Mouse (Mus musculus): ENCODE measurements around the gene Clec4n. TPM values are rescaled to one million over a fixed set of nuclear protein-coding genes. Genes with fewer than 3 reads are reported as not detected.
"Not testable (repeated sequence)": the region's sequence is repeated elsewhere in the genome, so short reads cannot be mapped to it uniquely, and the experiment has no call there.

Gene Clec4n
- total RNA-seq, 2 experiments from 2014 or later, result 1.6 TPM; not detected in 1

DNA sequence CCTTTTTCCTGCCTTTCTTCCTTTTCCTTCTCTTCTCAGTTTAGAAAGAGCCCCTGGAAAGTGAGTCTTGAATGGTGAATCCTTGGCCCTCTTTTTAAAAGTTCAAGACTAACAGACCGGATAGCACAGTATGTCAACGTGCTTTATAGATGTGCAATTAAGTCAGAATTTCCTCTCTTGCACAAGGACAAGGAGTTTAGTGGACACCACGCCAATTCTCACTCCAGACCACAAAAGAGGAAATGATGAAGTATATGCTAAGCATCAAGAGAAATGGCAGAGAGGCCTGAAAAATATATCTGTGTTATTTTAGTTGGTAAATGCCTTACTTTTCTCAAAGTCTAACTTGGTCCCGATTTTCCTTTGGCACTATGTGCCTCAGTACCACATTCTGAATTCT lies 60.1 kb downstream of the Clec4n start, which contains the start of gene Clec4e:
TSS of gene Clec4e (minus strand) at position 118 of the 400 bp plus-strand sequence.
- no peak for DNase-seq (ENCODE audit: low spot score in 2 of 2)

- DNase-seq (ENCODE audit: low spot score in 2 of 2), result no peak
Measured at GRCm38 (mm10) chr6:123292751-123293400, 63.2 kb downstream of the Clec4n start.

- DNase-seq (ENCODE audit: low spot score in 2 of 2), result not testable (repeated sequence)
Measured at GRCm38 (mm10) chr6:123293509-123293908, 63.9 kb downstream of the Clec4n start.

Other genes with a start within 250 kb of the Clec4n start
- not detected for gene Clec4a4, start 239.5 kb upstream of the Clec4n start, total RNA-seq (2021)
- under 1 TPM in 1 of 2 experiments, not detected in 1; 0.93 TPM for gene Clec4b1, start 179.9 kb upstream of the Clec4n start, total RNA-seq (2021)
- 1 to 10 TPM; 3.3 to 4.6 TPM for gene Clec4a2, start 123.4 kb upstream of the Clec4n start, total RNA-seq (2021)
- not detected for gene Clec4b2, start 57.0 kb upstream of the Clec4n start, total RNA-seq (2021)
- gene Clec4d, start 32.3 kb downstream of the Clec4n start, total RNA-seq (2021), result 1 to 10 TPM; 1.1 to 2.5 TPM
- under 1 TPM in 1 of 2 experiments, not detected in 1; 0.36 TPM for gene Clec4e, start 60.0 kb downstream of the Clec4n start, total RNA-seq (2021)
- not detected for gene Vmn2r19, start 78.5 kb downstream of the Clec4n start, total RNA-seq (2021)
- not detected for gene Vmn2r20, start 188.3 kb downstream of the Clec4n start, total RNA-seq (2021)

Data from adrenal gland, adult 18-20 months (tissue).